Mouse (Mus musculus): ENCODE data around the gene Tnni1. TPM values are rescaled to one million over a fixed set of nuclear protein-coding genes. Genes with fewer than 3 reads are reported as not detected.

The Tnni1 gene
- total and polyA plus RNA-seq, 2 experiments from 2014 or later: 1.0 to 1.3 TPM

- Histone ChIP-seq H3K4me3 (ENCODE audit: low read length) (no peak overlapping the region), H3K36me3 (ENCODE audit: insufficient read depth, low read length) (no peaks in the 10 kb centered on the region), H3K4me2 (ENCODE audit: low read depth, low read length) (no peak overlapping the region), H3K9me3 (ENCODE audit: low read length) (no peaks in the 10 kb centered on the region), H3K27ac (no peak overlapping the region), H3K4me1 (ENCODE audit: insufficient read depth, low read length) (peaks cover 5% of the 10 kb centered on the region; the same call in 1 of the 2 replicates), H3K9ac (replicated peaks; ENCODE audit: low read length) (no peak overlapping the region), H3K27me3 (ENCODE audit: insufficient read depth, low read length) (no peaks in the 10 kb centered on the region)
- TF ChIP-seq CTCF (IDR thresholded peaks at IDR 0.05; ENCODE audit: low read depth): peak; percentile 92
- no peak for ATAC-seq
- DNase-seq (ENCODE audit: low spot score): peak; percentile 81
- WGBS: 17% methylated on average over 5 of the region's 5 CpGs
Measured at GRCm38 (mm10) chr1:135789815-135790214, 10.6 kb downstream of the Tnni1 start.

- Histone ChIP-seq H3K4me3 (ENCODE audit: low read length) (no peak overlapping the region), H3K4me1 (ENCODE audit: insufficient read depth, low read length) (peaks cover 5% of the 10 kb centered on the region; the same call in 1 of the 2 replicates), H3K36me3 (ENCODE audit: insufficient read depth, low read length) (no peaks in the 10 kb centered on the region), H3K27me3 (ENCODE audit: insufficient read depth, low read length) (no peaks in the 10 kb centered on the region), H3K9ac (replicated peaks; ENCODE audit: low read length) (no peak overlapping the region), H3K9me3 (ENCODE audit: low read length) (no peaks in the 10 kb centered on the region), H3K4me2 (ENCODE audit: low read depth, low read length) (no peak overlapping the region), H3K27ac (no peak overlapping the region)
- TF ChIP-seq CTCF (IDR thresholded peaks at IDR 0.05; ENCODE audit: low read depth): no peak
- 61% methylated on average over 13 of the region's 13 CpGs for WGBS
- ATAC-seq (no peak), DNase-seq (ENCODE audit: low spot score) (no peak)
Measured at GRCm38 (mm10) chr1:135792143-135792939, 13.1 kb downstream of the Tnni1 start.

GRCm38 (mm10) chr1:135793370-135794215, 14.4 kb downstream of the Tnni1 start:
- 19% methylated on average over 27 of the region's 27 CpGs for WGBS
- DNase-seq (ENCODE audit: low spot score) (no peak), ATAC-seq (peak; percentile 24; the same call in 1 of the 2 replicates)
- Histone ChIP-seq H3K36me3 (ENCODE audit: insufficient read depth, low read length) (no peaks in the 10 kb centered on the region), H3K4me2 (ENCODE audit: low read depth, low read length) (peak overlapping the region; percentile 45), H3K4me1 (ENCODE audit: insufficient read depth, low read length) (peaks cover 5% of the 10 kb centered on the region; the same call in 1 of the 2 replicates), H3K9ac (replicated peaks; ENCODE audit: low read length) (peak overlapping the region; percentile 30; the same call in 1 of the 2 replicates), H3K27ac (no peak overlapping the region), H3K4me3 (ENCODE audit: low read length) (no peak overlapping the region), H3K27me3 (ENCODE audit: insufficient read depth, low read length) (no peaks in the 10 kb centered on the region), H3K9me3 (ENCODE audit: low read length) (no peaks in the 10 kb centered on the region)
- TF ChIP-seq CTCF (IDR thresholded peaks at IDR 0.05; ENCODE audit: low read depth): no peak

DNA sequence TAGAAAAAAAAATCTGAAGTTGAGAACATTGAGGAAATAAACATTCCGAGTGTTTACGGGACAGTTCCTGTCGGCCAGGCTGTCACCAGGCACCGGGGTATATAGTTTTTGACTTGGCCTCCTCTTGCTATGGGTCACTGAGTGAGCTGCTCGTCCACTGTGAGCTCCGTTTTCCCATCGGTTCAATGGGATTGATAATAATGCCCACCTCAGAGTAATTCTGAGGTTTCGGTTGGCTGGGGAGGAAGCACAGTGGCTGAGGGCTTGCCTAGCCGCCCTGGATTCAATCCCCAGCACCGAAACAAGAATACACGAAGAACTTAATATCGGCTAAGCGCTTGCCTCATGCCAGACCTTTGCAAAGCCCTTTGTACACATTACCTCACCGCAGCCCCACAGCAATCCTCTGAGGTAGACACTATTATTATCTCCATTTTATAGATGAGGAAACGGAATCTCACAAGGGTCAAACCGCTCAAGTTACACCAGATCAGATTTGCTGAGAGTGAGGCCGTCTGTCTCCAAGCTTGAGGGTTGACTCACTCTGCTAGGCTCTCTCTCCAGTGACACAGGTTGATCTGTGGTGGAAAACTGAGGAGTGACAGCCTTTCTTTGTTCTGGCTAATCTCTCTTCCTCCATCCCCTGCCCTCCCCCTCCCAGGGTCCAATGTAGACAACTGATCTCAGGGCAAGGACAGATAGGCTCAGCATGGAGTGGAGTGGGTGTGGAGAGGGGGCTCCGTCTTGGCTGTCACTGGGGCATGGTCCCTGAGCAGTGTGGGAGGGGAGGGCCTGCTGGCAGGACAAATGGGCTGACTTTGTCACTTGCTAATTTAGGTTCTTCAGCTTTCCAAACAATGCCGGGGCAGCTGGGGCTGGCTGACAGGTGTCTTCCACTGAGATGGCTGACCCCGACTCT, 15.2 kb downstream of the Tnni1 start:
- Histone ChIP-seq H3K27ac (no peak overlapping the region), H3K9ac (replicated peaks; ENCODE audit: low read length) (peak overlapping the region; percentile 30; the same call in 1 of the 2 replicates), H3K4me1 (ENCODE audit: insufficient read depth, low read length) (peaks cover 5% of the 10 kb centered on the region; the same call in 1 of the 2 replicates), H3K9me3 (ENCODE audit: low read length) (no peaks in the 10 kb centered on the region), H3K27me3 (ENCODE audit: insufficient read depth, low read length) (no peaks in the 10 kb centered on the region), H3K4me3 (ENCODE audit: low read length) (no peak overlapping the region), H3K36me3 (ENCODE audit: insufficient read depth, low read length) (no peaks in the 10 kb centered on the region), H3K4me2 (ENCODE audit: low read depth, low read length) (peak overlapping the region; percentile 45)
- 44% methylated on average over 20 of the region's 20 CpGs for WGBS
- TF ChIP-seq CTCF (IDR thresholded peaks at IDR 0.05; ENCODE audit: low read depth): no peak
- ATAC-seq (no peak), DNase-seq (ENCODE audit: low spot score) (no peak)

GRCm38 (mm10) chr1:135798492-135798891, 19.3 kb downstream of the Tnni1 start:
- no peak for TF ChIP-seq CTCF (IDR thresholded peaks at IDR 0.05; ENCODE audit: low read depth)
- H3K27me3 ChIP-seq (ENCODE audit: insufficient read depth, low read length): no peaks in the 10 kb centered on the region
- no peak overlapping the region for H3K4me2 ChIP-seq (ENCODE audit: low read depth, low read length)
- no peak overlapping the region for H3K27ac ChIP-seq
- no peak for DNase-seq (ENCODE audit: low spot score)
- H3K9me3 ChIP-seq (ENCODE audit: low read length): no peaks in the 10 kb centered on the region
- 94% methylated on average over 1 of the region's 1 CpGs for WGBS
- no peak overlapping the region for H3K9ac ChIP-seq (replicated peaks; ENCODE audit: low read length)
- H3K4me1 ChIP-seq (ENCODE audit: insufficient read depth, low read length): peaks cover 13% of the 10 kb centered on the region
- no peak overlapping the region for H3K4me3 ChIP-seq (ENCODE audit: low read length)
- no peaks in the 10 kb centered on the region for H3K36me3 ChIP-seq (ENCODE audit: insufficient read depth, low read length)
- no peak for ATAC-seq

DNA sequence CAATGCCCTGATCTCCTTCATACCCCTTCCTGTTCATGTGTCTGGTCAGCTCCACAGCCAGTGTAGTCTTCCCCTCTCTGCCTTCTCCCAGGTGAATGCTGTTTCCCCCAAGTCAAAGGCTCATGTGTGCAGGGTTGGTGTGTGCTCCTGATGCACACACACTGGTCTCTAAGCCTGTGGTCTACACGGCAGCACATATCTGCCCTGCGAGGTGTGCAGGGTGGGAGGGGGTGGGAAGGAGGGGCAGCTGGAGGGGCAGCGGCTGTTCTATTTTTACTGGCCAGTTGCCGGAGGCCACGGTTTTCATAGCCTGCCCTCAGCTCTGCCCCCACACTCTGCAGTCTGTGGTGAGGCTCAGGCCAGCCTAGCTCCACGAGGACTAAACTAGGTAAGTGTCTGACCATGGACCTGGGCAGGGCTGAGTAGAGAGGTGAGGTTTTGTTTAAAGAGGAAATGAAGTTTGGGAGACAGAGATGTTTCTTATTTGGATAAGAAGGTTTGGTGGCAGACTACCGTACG, 19.9 kb downstream of the Tnni1 start:
- Histone ChIP-seq H3K27me3 (ENCODE audit: insufficient read depth, low read length) (no peaks in the 10 kb centered on the region), H3K9ac (replicated peaks; ENCODE audit: low read length) (no peak overlapping the region), H3K4me2 (ENCODE audit: low read depth, low read length) (no peak overlapping the region), H3K4me1 (ENCODE audit: insufficient read depth, low read length) (peaks cover 9% of the 10 kb centered on the region), H3K36me3 (ENCODE audit: insufficient read depth, low read length) (no peaks in the 10 kb centered on the region), H3K27ac (no peak overlapping the region), H3K4me3 (ENCODE audit: low read length) (no peak overlapping the region), H3K9me3 (ENCODE audit: low read length) (no peaks in the 10 kb centered on the region)
- no peak for DNase-seq (ENCODE audit: low spot score)
- ATAC-seq: no peak
- TF ChIP-seq CTCF (IDR thresholded peaks at IDR 0.05; ENCODE audit: low read depth): no peak
- 78% methylated on average over 8 of the region's 8 CpGs for WGBS

Data from hindbrain, postnatal 0 days (tissue).